Mouse (Mus musculus) T-helper 1 cell (primary cell): ENCODE data around the gene Crip1.

Source experiments
- in situ Hi-C: fragments of 300-600 bp; cut with MboI, MseI; formaldehyde crosslinking; loops from one replicate; pipeline ENCODE4 v1.15.1; 2025; ENCODE audit warnings: high pct_unique_total_duplicates

The Crip1 gene

DNA sequence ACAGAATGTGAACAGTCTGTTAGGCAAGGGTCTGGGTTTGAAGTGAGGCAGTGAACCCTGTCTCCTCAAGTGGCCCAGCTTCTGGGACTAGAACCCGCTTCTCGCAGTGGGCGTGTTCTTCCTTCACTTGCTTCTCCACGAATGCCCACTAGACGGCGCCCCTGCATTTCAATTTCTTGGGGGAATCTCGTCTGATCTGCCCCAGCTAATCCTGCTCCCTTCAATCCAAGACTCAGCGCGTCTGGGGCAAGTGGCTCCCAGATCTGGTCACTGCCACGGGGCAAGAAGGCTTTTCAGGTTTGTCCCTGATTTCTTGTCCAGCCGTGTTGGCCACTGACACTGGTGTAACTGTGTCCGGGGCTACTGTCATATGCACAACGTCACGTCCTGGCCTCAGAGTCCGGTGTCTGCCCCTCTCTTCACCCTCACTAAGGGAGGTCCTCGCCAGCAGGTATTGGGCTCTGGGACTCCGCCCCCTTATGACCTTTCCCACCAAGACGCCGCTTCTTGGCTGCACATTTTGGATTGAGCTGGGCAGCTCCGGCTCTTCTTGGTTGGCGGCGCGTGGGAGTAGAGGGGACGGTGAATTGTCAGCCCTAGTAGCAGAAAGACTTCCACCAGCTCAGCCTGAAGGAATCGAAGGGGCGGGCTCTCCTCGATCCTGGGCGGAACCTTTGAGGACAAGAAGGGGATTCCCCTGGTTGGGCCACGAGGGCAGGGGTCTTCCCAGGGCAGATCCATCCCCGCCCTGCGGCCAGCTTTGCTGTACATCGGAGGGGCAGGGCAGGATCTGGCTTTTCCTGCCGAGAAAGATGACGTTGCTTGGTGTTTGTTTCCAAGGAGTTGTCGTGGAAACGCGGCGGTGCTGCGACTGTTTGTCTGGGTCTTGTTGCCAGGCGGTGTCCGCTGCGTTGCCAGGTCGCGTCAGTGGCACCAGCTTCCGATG is at the start of gene Crip1:
Gene Crip1 (plus strand): TSS at position 205 of the 946 bp plus-strand sequence.
- in situ Hi-C loops: no loop called here

DNA sequence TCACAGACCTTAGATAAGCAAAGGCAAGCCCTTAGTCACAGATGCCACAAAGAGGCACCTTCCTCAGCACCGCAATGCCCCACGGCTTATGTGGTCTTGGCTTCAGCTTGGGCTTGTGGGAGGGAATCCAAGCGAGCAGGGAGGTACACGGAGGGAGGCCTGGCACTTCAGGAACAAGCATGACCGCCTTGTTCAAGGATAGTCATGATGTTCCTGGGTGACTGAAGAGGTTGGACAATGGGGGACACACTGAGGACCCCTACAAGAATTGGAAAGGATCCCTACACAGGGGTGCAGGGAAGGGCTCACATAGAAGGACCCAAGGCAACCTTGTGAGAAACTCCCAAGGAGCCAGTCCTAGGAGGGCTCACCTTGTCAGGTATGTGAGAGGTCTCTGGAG is 49.1 kb upstream of the Crip1 start:
- in situ Hi-C loops: no loop called here

DNA sequence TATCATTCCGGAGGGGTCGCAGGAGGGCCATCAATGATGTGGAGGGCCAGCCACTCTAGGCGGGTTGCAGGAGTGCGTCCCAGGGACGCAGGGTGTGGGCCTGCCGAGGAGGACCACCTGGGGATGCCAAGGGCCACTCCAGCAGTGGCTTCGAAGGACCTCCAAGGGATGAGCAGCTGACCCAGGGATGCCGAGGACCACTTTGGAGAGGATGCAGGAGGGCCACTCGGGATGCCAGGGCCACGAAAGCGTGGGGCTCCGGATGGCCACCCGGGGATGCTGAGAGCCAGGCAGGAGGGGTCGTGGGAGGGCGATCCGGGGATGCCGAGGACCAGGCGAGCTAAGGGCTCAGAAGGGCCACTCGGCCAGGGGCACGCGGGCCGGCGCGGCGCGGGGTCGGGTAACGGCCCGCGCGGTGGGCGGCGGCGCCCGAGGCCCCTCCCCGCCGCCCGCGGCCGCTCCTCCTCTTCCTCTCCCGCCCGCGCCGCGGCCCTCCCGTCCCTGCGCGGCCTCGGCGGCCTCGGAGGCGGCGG is 48.3 kb upstream of the Crip1 start, which contains the start of gene Mta1:
Gene Mta1 (plus strand): TSS at position 530 of the 533 bp plus-strand sequence.
- in situ Hi-C loops: no loop called here

DNA sequence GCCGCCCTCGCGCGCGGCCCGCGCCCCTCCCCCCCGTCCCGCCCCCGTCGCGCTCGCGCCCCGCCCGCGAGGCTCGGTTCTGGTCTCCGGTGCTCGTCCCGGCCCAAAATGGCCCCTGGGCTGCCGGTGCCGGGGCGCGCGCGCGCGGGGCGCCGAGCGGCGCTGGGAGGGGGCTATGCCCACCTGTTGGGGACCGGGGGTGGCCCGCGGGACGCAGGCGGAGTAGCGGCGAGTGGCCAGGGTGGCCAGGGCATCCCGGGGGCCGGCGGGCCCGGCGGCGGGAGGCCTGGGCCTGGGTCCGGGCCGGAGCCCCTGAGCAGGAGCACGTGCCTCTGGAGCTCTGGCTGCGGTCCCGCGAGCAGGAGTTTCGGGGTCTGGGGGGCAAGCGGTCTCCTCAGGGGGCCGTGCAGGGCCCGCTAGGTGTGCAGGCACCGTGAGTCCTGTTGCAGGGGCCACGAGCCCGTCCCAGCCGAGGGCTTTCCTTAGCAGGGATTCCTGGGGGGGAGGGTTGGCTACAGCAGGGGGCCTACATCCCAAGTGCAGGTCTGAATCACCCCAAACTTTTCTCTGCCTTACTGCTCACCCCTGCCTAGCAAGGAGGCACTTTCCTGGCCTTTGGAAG is 47.5 kb upstream of the Crip1 start:
- in situ Hi-C loops: no loop called here

DNA sequence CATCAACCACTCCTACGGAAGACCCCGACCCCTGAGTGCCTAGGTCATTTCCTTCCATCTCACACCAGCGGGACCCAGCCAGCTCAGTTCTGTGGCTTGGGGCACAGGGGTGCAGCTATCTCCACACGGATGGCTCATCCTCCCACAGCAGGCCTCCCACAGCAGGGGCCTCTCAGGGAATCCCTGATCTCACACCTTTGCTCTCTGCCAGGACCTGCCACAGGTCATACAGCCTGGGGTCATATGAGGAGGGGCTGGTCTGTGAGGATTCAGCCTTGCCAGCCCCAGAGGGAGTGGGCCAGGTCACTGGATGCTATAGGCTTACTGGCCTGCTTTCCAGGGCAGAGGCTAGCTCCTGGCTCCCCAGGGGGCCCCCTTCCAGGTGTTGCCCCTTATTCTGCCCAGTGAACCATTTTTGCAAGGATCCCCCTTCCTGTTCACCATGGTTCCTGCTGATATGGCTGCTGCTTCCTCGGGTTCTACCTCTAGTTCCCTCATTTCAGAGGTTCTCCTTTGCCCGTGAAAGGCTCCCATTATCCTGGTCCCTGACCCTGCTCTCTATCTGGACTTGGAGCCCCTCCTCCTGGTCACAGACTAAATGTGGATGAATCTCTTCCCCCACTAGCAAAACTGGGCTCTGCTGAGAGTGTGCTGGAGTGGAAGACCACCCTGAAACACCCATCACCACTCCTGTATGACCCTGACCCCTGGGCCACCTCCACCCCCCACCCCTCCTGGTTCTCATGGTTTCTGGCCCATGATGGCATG is 46.5 kb upstream of the Crip1 start:
- in situ Hi-C loops: no loop called here

DNA sequence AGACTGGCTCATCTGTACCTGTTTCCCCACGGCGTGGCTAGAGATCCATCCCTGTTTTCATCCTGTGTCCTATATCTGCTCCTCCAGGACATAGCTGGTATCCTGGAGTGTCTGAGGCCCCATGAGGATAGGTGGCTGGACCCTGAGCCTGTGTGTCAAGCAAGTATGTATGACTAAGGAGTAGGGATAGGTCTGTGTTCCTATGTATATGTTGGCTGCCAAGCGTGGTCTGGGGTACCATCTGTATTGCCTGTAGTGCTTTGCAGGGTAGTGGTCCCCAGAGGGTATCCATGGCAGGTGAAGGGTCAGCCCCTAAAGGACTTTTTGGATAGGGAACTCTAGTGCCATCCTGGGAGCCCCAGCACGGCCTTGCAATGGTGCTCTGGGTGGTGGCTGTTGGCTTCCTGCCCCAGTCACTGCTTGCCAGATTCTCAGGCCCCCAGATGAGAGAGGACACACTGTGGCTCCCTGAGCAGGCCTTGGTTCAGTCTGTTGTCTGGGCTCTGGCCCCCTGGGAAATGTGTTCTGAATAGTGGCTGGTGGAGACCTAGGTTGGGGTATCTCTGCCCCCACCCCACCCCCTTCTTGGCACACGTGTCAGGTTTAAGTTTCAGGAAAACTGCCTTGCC is 45.6 kb upstream of the Crip1 start:
- in situ Hi-C loops: no loop called here

DNA sequence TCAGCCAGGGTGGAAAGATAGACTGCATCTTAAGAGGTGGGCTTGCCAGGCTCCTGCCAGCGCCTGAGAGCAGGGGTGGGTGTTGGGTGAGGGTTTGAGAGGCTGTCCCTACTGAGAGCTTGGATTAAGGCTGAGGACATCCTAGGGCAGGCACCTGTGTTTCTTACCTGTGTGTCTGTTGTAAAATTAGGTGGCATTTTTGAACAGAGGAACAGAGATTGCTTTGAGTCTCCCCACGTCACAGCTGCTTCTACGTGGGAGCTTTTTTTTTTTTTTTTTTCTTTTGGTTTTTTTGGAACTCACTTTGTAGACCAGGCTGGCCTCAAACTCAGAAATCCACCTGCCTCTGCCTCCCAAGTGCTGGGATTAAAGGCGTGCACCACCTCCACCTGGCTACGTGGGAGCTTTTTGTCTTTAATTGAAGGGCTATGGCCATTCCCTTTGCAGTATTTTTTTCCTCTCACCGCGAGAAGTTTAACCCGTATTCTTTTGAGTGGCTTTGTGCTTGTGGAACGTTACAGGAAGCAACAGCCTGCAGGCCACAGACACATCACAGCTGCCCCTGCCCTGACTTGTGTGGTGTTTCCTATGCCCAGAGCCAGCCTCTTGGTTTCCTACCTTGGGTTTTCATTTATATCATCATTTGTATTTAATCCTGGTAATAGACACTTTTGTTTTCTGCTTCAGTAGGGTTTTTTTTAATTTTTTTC is 44.7 kb upstream of the Crip1 start:
- in situ Hi-C loops: no loop called here

DNA sequence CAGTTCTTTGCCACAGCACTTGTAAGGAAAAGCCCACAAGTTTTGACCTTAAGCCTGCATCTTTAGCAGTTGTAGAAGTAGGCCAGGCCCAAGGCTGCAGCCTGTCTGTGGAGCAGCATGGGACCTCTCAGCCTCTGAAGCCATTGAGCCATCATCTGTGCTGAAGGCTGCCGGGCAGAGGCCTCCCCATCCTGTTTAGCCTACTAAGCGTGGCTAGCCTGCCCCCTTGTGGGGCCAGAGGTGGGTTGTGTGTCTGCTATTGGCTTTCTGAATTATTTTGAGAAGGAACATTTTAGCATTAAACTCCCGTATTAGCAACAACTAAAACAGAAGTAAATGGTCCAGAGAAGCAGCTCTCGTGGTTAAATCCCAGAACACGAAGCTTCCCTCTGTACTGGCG is 43.7 kb upstream of the Crip1 start:
- in situ Hi-C loops: no loop called here

DNA sequence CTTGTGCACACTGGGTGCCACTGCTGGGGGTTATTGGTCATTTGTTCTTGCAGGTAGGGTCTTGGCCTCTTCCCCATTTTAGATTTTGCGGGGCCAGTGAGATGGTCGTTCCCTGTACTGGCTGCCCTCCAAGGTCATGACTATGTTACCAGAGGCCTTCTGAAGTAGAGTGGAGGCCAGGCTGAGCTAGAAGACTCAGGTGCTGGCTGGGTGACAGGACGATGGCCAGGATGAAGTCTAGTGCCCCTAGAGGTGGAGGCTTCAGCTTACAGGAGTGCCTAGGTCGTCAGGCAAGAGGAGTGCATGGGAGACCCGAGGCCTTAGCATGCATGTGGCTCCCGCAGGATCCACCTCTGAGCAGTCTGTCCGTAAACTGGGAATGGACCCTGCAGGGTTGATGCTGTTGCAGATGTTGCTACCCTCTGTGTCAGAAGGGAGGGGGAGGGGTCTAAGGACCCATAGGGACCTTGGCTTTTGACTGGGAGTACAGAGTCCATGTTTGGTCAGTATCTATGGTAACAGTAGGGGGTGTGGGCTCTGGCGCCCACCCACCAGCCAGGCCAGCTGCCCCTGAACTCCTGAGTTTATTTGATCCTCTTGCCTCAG is 42.2 kb upstream of the Crip1 start:
- in situ Hi-C loops: no loop called here

DNA sequence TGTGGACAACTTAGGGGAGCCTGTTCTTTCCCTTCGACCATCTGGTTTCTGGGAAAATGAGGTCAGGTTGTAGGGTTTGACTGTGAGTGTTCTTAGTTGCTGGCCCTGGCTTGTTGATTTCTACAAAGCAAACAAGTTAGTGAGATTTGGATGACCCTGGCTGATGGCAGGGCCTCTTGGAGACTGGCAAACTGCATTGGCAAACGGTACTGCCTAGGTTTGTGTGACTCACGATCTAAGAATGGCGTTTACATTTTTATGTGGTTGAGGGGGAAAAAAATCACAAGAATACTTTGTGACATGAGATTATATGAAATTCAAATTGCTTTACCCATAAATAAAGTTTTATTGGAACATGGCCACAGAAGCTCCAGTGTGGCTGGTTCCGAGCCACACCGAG is 39.7 kb upstream of the Crip1 start:
- in situ Hi-C loops: no loop called here

DNA sequence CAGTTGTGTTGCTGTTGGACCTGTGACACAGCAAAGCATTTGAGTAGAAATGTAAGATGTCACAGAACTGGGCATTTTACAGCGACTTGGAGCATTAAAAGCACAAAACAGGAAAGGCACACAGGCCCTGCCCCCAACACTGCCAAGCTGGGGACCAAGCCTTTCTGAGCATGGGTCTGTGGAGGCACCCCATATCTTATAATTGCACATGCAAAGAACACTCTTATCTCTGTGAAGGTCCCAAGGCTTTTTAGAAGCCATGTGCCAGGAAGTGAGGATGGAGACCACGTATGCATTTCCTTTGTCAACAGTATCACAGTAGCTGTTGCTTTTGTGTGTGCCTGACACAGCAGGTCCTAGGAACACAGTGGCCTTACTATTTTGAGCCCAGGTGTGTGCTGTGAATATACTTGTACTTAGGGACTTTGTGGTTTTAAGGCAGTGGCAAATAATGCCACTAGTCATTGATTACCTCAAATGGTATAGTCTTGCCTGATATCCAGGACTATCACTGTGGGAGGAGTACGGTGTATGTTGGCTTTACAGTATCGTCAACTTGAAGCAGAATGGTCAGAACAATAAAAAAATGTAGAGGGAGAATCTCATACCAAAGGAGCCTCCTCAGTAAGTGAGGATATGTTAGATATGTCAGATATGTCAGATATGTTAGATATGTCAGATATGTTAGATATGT is 38.5 kb upstream of the Crip1 start:
- in situ Hi-C loops: no loop called here

DNA sequence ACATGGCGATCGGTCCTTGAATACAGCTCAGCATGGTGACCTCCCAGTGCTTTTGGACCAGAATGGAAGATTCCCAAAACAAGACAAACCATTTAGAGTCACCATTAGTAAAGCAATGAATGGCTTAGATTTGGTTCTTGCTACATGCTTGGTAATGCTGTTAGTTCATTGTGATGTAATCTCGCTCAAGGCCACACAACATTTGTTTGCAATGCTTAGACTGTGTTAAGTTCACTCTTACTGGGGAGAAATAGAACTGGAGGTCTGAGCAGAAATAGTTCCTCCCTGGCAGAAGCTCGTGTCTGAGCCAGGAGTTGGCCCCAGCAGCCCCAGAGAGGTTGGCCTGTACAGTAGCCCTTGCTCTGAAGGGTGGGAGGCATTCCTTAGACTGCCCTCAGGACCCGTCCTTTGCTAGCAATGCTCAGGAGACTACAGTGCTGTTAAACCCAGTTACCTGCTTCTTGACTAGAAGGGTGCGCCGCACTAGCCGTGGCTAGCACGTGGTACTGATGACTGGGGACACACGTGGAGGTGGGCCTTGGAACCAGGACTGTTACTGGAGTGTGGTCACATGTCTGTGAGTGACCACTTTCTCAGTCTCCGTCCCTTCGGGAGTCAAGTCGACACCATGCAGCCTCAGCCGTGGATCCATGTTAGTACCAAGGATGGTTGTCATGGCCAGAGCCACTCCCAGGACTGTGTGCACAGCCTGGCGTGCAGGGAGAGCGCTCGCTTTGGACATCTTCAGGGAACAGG is 37.4 kb upstream of the Crip1 start:
- in situ Hi-C loops: no loop called here

DNA sequence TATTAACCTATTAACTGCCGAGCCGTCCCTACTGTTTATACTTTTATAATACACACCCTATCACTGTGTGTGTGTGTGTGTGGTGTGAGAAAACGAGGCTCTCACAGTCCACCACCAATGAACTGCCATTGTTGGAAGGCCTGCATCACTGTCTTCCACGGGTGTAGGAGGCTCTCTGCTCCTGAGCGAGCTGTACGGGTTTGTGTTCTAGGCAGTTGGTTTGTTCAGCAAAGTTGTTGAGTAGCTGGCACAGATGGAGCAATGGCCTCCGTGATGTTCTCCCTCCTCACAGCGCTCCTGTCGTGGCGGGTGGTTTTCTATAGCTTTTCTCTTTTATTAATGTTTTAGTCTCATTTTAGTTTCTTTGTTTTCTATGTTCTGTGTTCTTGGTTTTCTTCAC is 36.3 kb upstream of the Crip1 start:
- in situ Hi-C loops: no loop called here

DNA sequence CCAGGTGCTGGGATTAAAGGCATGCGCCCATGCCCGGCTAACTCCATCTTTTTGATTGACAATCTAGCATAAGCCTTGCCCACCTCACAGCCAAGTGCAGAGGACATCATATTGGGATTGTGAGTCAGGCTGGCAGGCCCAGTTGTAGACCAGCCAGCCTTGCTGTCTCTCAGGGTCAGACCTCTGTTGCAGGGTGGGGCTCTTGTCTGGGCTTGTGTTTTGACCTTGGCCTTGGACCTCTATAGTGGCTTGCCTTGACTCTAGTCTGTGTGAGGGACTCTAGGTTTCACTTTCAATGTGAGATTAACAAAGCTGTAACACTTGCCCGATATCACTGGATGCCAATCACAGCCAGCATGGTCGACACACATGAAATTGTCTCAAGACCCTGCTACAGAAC is 32.0 kb upstream of the Crip1 start:
- in situ Hi-C loops: no loop called here

DNA sequence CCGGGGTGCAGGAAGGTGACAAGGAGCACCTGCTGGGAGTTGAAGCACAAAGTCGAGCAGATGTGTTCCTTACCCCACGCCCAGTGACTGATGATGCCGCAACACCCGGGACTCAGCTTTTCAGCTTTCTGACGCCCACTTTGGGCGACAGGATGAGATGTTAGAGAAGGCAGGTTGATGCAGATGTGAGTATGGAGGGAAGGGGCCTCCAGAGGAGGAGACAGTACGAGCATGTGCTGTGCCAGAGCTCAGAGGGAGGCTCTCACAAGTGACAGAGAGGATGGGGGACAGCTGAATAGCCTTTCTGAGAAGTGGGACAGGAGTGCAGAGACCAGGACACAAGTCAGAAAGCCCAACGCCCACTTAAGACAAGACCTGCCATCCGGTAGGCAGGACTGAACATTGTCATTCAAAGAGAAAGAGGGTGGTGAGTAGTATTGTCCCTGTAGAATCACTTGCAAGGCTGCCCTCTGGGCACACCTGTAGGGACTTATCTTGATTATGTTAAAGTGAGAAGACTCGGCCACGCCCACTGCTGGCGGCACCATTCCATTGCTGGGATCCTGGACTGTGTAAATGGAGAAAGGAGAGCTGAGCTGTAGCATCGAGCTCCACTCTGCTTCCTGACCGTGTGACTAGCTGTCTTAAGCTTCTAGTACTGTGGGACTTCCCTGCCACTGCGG is 31.1 kb upstream of the Crip1 start:
- in situ Hi-C loops: no loop called here

DNA sequence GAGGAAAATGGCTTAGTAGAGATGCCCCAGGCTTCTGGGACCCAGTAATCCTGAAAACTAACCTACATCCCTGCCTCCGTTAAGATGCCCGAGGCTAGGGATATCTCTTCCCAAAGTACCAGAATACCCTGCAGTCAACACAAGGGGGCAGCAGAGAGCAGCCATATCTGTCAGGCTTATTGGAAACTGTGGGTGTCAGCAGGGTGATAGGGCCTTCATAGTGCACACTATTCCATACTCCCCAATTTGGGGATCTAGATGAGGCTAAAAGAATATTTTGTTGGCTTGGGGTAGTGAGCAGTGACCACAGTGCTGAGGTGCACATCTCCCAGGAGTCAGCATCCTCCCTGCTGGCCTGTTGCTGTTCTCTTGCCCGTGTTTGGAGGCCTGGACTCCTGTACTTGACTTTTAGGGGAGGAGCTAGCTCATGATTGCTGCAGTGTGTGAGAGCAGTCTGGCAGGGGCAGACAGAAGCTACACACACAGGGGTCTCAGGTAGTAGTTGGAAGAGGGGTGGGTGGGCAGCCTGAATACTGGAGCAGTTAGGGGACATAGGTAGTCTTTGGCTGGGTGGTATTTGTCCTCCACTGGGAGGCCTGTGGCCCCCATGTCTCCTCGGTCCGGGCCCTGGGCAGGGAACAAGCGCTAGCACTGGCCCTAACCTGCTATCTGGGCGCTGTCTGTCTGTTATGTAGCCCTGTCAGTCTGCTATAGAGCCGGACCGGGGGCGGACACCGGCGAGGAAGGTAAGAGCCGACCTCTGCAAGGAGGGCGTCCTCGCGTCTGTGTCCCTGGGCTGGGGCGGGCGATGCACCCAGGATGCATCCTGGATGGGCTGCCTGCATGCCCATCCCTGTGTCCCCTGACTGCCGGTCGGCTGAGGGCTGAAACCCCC is 26.4 kb upstream of the Crip1 start:
- in situ Hi-C loops: no loop called here

DNA sequence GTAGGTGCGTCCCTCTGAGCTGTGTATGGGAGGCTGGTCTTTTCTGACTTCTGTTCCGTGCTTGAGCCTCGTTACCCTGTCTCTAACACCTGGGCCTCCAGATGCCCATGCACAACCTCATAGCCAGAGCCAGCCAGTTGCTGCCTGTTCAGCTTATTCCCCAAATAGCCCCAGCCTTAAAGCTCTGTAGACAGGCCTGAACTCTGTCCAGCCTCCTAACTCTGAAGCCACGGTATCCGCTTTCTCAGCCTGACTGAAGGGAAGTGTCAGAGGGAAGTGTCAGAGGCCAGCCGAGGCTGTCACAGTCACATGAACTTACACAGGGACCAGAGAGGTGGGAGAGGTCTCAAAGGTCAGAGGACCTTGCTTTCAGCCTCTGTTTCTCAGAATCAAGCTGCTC is 21.4 kb upstream of the Crip1 start:
- in situ Hi-C loops: no loop called here

DNA sequence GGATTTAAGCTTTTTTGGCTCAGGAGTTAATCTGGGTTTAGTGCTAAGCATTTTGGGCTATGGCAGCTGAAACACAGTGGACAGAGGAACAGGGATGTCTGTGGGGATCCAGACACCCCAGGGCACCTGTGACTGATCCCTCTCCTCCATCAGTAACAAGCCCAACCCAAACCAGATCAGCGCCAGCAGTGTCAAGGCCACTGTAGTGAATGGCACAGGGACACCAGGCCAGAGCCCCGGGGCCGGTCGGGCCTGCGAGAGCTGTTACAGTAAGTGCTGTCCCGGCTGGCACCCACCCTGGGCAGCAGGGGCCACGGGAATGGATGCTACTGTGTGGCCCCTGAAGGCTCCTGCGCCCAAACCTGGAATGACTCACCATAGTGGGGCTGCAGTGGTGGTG is 15.4 kb upstream of the Crip1 start:
- in situ Hi-C loops: no loop called here
